Mouse (Mus musculus) embryonic facial prominence, embryonic 15.5 days (tissue): ENCODE measurements at regions not wholly inside any gene's neighbourhood (a gene's known extent, or its start where the extent isn't known, plus 50 kb on each side); places are given as distances from the start of the nearest gene placed in this dataset.

Experiments used
- ATAC-seq: fragments of 200-750 bp; cut with Nextera tagmentation; 2 replicates; pipeline ENCODE4 v1.8.0; 2017; ENCODE audit warnings: low read depth, moderate TSS enrichment; ENCODE audit not compliant: insufficient number of reproducible peaks, low FRiP score, low TSS enrichment
- H3K27ac ChIP-seq: fragments of 300-500 bp; sonication (generic); replicated peaks from 2 replicates; pipeline ENCODE4 v1.5.1; 2015; ENCODE audit warnings: mild to moderate bottlenecking, inconsistent platforms
- H3K27me3 ChIP-seq: fragments of 300-500 bp; sonication (generic); 2 replicates; pipeline ENCODE4 v1.6.1; 2015; ENCODE audit warnings: inconsistent platforms
- H3K36me3 ChIP-seq: fragments of 300-500 bp; sonication (generic); 2 replicates; pipeline ENCODE4 v1.6.1; 2015; ENCODE audit warnings: mild to moderate bottlenecking, inconsistent platforms
- H3K4me1 ChIP-seq: fragments of 300-500 bp; sonication (generic); 2 replicates; pipeline ENCODE4 v1.6.1; 2015; ENCODE audit warnings: inconsistent platforms
- H3K4me2 ChIP-seq: fragments of 300-500 bp; sonication (generic); replicated peaks from 2 replicates; pipeline ENCODE4 v1.6.1; 2015; ENCODE audit warnings: mild to moderate bottlenecking, inconsistent platforms
- H3K4me3 ChIP-seq: fragments of 300-500 bp; sonication (generic); replicated peaks from 2 replicates; pipeline ENCODE4 v1.5.1; 2015; ENCODE audit warnings: mild to moderate bottlenecking, inconsistent platforms
- H3K9ac ChIP-seq: fragments of 300-500 bp; sonication (generic); 2 replicates; pipeline ENCODE4 v1.6.1; 2015; ENCODE audit warnings: inconsistent platforms
- H3K9me3 ChIP-seq: fragments of 300-500 bp; sonication (generic); replicated peaks from 2 replicates; pipeline ENCODE4 v1.6.1; 2016; ENCODE audit warnings: inconsistent platforms
- WGBS: fragments of 180-500 bp; shearing (Covaris S2); methylation state at CpG from one replicate; pipeline ENCODE4 v1.1.7; 2015; 5-methylcytosine and 5-hydroxymethylcytosine counted together

DNA sequence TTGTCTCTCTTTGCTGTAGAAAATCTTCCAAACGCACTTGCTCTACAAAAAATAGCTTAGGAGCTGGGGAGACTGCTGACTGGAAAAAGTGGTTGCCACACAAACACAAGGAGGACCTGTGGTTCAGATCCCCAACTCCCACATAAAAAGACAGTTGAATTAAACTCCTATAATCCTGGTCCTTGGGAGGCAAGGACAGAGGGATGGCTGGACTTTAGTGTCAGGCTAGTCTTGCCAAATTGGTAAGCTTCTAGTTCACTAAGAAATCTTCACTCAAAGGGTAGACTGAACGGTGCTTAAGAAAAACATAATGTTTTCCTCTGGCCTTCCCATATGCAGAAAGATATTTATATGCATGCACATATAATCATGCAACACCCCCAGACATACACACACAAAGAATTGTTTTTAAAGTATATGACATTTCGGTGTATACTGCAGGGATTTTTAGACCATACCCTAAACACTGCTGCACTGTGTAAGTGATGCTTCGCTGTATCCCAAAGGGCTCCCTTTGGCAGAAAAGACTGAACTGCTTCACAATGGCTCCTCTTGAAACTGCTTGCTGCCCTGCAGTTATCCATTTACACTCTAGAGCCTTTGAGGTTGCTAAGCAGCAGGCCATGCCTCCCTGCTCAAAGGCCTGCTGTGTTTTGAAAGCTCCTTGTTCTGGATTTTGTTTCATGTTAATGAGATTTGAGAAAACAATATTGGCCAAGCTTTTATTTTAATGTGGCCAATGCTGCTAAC, 1299.3 kb downstream of the Zfp704 start:
- H3K27ac ChIP-seq: no peak overlapping the region
- no peaks in the 10 kb centered on the region for H3K27me3 ChIP-seq
- H3K36me3 ChIP-seq: no peaks in the 10 kb centered on the region
- H3K4me2 ChIP-seq: no peak overlapping the region
- no peaks in the 10 kb centered on the region for H3K4me1 ChIP-seq
- ATAC-seq: no peak
- WGBS: 53% methylated on average over 4 of the region's 4 CpGs
- H3K9me3 ChIP-seq: no peaks in the 10 kb centered on the region
- no peak overlapping the region for H3K9ac ChIP-seq
- no peak overlapping the region for H3K4me3 ChIP-seq

DNA sequence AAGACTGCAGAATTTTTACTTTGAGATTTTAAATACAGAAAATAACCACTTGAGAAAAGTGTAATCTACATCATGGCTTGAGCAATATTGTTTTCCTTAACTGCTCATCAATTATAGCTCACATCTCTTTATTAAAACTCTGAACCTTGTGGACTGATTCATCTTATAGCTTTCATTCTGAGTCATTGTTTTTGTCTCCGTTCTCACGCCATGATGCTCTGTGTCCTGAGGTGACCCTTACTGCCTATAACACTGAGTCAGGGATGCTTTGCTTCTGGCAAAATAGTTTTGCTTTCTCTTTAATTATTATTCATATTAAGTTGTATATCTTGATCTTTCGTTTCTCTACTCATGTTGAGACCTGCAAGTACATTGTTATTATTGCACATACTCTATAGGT, 1302.6 kb downstream of the Zfp704 start:
- Histone ChIP-seq H3K36me3 (no peaks in the 10 kb centered on the region), H3K9ac (no peak overlapping the region), H3K4me2 (no peak overlapping the region), H3K27me3 (no peaks in the 10 kb centered on the region), H3K27ac (no peak overlapping the region), H3K9me3 (no peaks in the 10 kb centered on the region), H3K4me3 (no peak overlapping the region), H3K4me1 (no peaks in the 10 kb centered on the region)
- WGBS: 66% methylated on average over 3 of the region's 3 CpGs
- no peak for ATAC-seq

DNA sequence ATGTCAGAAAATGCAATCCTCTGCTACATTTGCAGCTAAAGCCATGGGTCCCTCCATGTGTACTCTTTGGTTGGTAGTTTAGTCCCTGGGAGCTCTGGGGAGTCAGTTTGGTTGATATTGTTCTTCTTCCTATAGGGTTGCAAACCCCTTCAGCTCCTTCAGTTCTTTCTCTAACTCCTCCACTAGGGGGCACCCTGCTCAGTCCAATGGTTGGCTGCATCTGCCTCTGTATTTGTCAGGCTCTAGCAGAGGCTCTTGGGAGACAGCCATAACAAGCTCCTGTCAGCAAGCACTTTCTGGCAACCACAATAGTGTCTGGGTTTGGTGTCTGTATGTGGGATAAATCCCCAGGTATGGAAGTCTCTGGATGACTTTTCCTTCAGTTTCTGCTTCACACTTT, 1305.1 kb downstream of the Zfp704 start:
- ATAC-seq: no peak
- Histone ChIP-seq H3K27me3 (no peaks in the 10 kb centered on the region), H3K36me3 (no peaks in the 10 kb centered on the region), H3K27ac (no peak overlapping the region), H3K4me2 (no peak overlapping the region), H3K9ac (no peak overlapping the region), H3K4me3 (no peak overlapping the region), H3K4me1 (no peaks in the 10 kb centered on the region), H3K9me3 (no peaks in the 10 kb centered on the region)

DNA sequence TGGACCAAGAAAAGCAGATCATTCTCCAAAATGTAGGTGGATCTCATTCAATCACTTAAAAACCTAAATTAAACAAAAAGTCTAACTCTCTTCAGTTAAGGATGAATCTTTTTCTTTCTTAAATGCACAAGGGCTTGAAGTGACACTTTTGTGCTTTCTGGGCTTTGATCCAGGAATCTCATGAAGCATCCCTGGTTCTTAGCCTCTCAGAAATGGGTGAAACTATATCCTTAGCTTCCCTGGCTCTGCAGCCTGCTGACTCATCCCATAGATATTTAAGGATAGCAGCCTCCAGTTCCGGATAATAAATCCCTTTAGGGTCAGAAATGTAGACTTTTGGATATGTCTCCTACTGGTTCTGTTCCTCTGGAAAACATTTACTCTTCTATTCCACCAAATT, 1316.8 kb downstream of the Zfp704 start:
- H3K27me3 ChIP-seq: no peaks in the 10 kb centered on the region
- no peak overlapping the region for H3K4me2 ChIP-seq
- H3K9ac ChIP-seq: no peak overlapping the region
- WGBS: 26% methylated on average over 1 of the region's 1 CpGs
- no peak for ATAC-seq
- no peaks in the 10 kb centered on the region for H3K4me1 ChIP-seq
- no peak overlapping the region for H3K27ac ChIP-seq
- no peaks in the 10 kb centered on the region for H3K36me3 ChIP-seq
- no peaks in the 10 kb centered on the region for H3K9me3 ChIP-seq
- H3K4me3 ChIP-seq: no peak overlapping the region

DNA sequence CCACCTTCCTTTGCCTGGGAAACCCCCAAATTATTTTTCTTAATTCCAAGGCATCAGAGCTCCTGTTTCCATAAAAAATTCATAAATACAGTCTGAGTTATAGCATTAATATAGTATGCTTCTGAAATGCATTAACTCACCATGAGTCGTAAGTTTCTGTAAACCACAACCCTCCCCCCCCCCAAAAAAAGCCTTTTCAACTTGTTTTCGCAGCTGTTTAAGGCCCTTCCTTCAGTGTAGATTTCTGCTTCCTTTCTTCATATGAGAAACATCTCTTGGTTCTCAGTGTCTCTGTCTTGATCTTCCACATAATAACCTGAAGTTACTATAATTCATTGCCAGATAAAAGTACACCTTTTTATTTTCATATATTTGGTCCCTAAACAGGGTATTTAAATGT, 1320.3 kb downstream of the Zfp704 start:
- H3K36me3 ChIP-seq: no peaks in the 10 kb centered on the region
- H3K9me3 ChIP-seq: no peaks in the 10 kb centered on the region
- no peak overlapping the region for H3K4me2 ChIP-seq
- no peak for ATAC-seq
- WGBS: 47% methylated on average over 2 of the region's 2 CpGs
- no peaks in the 10 kb centered on the region for H3K27me3 ChIP-seq
- H3K4me3 ChIP-seq: no peak overlapping the region
- no peak overlapping the region for H3K27ac ChIP-seq
- no peak overlapping the region for H3K9ac ChIP-seq
- H3K4me1 ChIP-seq: no peaks in the 10 kb centered on the region

DNA sequence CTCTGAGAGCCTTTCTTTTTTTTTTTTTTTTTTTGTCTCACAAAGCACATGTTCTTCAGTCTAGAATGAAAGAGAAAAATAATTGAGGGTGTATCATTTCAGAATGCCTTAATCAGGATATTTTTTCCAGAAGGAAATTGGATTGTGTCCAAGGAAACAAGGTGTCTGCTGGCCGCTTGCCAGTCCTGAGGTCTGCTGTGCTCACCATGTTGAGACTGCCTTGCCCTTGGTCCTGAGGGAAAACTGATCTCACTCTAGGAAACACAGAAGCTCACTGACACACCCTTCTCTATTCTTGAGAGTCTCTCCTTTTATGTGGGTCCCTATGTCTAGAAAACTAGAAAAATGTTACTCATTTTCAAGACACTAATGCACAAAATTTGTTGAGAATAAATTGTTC, 1321.4 kb downstream of the Zfp704 start:
- Histone ChIP-seq H3K27me3 (no peaks in the 10 kb centered on the region), H3K4me2 (no peak overlapping the region), H3K9ac (no peak overlapping the region), H3K9me3 (no peaks in the 10 kb centered on the region), H3K4me3 (no peak overlapping the region), H3K36me3 (no peaks in the 10 kb centered on the region), H3K27ac (no peak overlapping the region), H3K4me1 (no peaks in the 10 kb centered on the region)
- ATAC-seq: no peak
- WGBS: 46% methylated on average over 1 of the region's 1 CpGs

DNA sequence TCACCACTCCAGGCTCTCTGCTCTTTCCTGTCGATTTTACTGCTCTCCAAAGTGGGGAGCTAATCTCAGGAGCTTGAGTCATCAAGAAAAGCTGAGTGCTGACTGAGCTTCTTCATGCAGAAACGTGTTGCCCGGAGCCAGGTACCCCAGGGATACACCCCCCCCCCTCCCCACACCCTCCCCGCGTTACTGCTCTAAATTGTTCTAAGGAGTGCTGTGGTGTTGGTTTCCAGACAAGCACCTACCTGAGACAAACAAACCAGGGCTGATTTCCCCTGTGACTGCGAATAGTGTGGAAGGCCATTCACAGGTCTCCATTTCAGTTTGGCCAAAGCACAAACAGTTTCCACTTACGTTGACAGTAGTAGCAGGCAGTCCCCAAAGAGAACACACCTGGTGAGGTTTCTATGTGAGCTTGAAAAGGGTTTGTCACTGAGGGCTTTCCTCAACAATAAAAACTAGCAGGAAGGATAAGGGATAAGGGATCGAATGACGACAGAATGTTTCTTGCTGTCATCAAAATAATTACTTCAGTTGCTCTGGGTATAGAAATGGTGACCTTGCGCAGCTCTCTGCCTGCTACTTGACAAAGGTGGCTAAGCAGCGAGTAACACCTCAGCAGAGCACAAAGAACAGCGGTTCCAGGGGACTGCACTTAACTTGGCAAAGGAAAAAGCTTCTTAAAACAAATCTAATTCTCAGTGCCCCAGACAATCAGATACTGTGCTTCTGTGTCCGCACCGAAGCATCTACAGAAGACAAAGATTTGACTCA, 1325.0 kb downstream of the Zfp704 start:
- Histone ChIP-seq H3K9ac (no peak overlapping the region), H3K4me2 (no peak overlapping the region), H3K4me1 (no peaks in the 10 kb centered on the region), H3K36me3 (no peaks in the 10 kb centered on the region), H3K4me3 (no peak overlapping the region), H3K9me3 (no peaks in the 10 kb centered on the region), H3K27ac (no peak overlapping the region), H3K27me3 (no peaks in the 10 kb centered on the region)
- 62% methylated on average over 14 of the region's 14 CpGs for WGBS
- ATAC-seq: peak; percentile 84

DNA sequence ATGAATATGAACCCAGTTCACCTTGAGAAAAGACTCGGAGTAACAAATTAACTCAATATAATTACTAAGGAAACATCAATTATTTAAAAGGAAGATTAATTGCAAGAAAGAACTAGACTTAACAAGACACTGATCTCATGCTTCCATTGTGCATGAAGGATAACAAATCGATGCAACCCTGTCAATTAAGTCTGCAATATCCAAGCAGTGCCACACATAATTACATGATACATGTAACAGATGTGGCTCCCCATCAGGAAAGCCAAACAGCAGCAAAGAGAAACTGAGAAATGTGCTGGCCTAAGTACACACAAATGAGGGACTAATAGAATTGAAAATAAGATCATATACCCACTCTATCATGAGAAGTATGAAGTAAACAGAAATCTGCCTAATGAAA, 1327.5 kb downstream of the Zfp704 start:
- no peak overlapping the region for H3K4me2 ChIP-seq
- no peak overlapping the region for H3K9ac ChIP-seq
- no peak overlapping the region for H3K4me3 ChIP-seq
- no peaks in the 10 kb centered on the region for H3K9me3 ChIP-seq
- no peak overlapping the region for H3K27ac ChIP-seq
- H3K36me3 ChIP-seq: no peaks in the 10 kb centered on the region
- no peaks in the 10 kb centered on the region for H3K4me1 ChIP-seq
- no peak for ATAC-seq
- H3K27me3 ChIP-seq: no peaks in the 10 kb centered on the region
- WGBS: 61% methylated on average over 2 of the region's 2 CpGs

DNA sequence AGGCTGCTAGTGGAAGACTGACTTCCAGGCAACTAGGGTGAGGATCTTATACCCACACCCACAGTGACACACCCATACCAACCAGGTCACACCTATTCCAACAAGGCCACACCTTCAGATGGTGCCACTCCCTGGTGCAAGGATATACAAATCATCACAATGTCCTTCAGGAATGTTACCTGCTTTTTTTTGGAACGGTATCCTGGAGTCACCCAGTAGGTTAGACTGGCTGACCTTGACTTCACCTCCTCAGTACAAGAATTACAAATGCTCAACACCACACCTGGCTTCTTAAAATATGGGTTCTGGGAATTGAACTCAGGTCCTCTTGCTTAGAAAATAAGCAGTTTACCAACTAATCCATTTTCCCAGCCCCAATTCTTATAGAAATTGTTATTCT, 1333.2 kb downstream of the Zfp704 start:
- Histone ChIP-seq H3K9ac (no peak overlapping the region), H3K9me3 (no peaks in the 10 kb centered on the region), H3K27me3 (no peaks in the 10 kb centered on the region), H3K27ac (no peak overlapping the region), H3K4me3 (no peak overlapping the region), H3K4me2 (no peak overlapping the region), H3K36me3 (no peaks in the 10 kb centered on the region), H3K4me1 (no peaks in the 10 kb centered on the region)
- WGBS: 65% methylated on average over 1 of the region's 1 CpGs
- ATAC-seq: no peak

DNA sequence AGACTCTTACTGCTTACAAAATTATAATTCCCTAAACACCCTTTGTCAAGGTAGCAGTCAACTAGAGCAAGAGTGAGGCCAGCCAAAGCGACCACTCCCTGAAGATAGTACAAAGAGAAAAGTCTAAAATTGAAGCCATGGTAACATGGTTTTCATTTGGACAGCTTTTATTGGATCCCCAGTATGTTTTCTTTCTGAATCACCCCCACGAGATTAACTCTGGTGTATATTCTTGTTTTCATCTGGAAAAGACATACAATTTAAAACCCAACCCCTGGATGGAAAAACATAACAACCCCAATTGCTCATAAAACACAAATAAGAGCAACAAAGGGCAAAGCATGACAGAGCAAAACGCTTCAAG, 1339.0 kb downstream of the Zfp704 start:
- no peak overlapping the region for H3K4me3 ChIP-seq
- no peaks in the 10 kb centered on the region for H3K36me3 ChIP-seq
- H3K4me2 ChIP-seq: no peak overlapping the region
- H3K27me3 ChIP-seq: no peaks in the 10 kb centered on the region
- 45% methylated on average over 3 of the region's 3 CpGs for WGBS
- ATAC-seq: no peak
- H3K4me1 ChIP-seq: no peaks in the 10 kb centered on the region
- no peak overlapping the region for H3K27ac ChIP-seq
- no peaks in the 10 kb centered on the region for H3K9me3 ChIP-seq
- H3K9ac ChIP-seq: no peak overlapping the region

DNA sequence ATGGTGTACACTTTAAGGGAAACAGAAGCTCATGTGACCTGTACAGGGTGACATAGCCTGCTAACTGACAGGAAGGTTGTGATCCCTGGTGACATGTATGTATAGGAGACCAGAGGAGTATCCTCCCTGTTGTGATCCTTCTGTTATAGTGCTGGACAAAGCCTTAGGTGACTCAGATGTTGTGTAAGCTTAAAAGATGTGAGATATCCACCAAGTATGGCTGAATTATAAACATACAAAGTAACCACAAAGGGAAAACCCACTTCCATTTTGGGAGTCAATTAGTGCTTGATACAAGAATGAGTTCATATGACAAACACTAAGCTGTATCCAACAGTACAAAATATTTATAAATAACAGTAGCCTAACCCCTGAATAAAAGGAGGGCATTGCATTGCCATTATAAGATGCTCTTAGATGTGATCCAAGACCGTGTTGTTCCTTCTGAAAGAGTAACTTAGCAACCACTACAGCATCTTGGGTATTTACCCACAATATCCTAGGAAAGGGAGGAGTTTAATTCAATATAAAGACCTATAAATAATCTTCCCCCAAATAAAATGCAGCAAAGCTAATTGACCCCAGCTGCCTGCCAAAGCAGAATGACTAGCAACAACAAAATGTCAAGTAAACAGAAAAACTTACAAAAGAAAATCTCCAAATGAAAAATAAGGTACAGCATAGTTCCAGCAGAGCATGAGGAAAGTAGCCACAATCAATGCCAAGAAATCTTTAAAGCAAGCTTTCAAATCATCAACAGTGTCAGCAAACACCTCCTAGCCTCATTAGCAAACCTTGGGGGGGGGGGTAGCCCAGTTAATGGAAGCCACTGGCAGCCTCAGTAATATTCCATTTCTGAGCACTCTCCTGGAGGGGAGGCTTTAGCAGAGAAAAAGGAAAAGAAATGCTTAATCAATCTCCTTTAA, 1339.6 kb downstream of the Zfp704 start:
- WGBS: 53% methylated on average over 1 of the region's 1 CpGs
- H3K36me3 ChIP-seq: no peaks in the 10 kb centered on the region
- no peak overlapping the region for H3K27ac ChIP-seq
- H3K9ac ChIP-seq: no peak overlapping the region
- H3K4me3 ChIP-seq: no peak overlapping the region
- H3K4me2 ChIP-seq: no peak overlapping the region
- no peaks in the 10 kb centered on the region for H3K9me3 ChIP-seq
- no peak for ATAC-seq
- H3K4me1 ChIP-seq: no peaks in the 10 kb centered on the region
- H3K27me3 ChIP-seq: no peaks in the 10 kb centered on the region
